Mouse (Mus musculus): Measurements from ENCODE around the gene Serpina3g. TPM values are rescaled to one million over a fixed set of nuclear protein-coding genes. Genes with fewer than 3 reads are reported as not detected.

Gene Serpina3g
- polyA plus RNA-seq, 1 experiment from 2014 or later: 1.3 TPM

Other genes with a start within 250 kb of the Serpina3g start
- not detected in 2 replicates for gene Serpina11, start 246.3 kb upstream of the Serpina3g start, polyA plus RNA-seq (2014; fragmentation: Nextera tagmentation; extraction: Ambion mirVana)
- gene Serpina9, start 222.5 kb upstream of the Serpina3g start, polyA plus RNA-seq (2014; fragmentation: Nextera tagmentation; extraction: Ambion mirVana): not detected in 2 replicates
- not detected in 2 replicates for gene Serpina12, start 191.8 kb upstream of the Serpina3g start, polyA plus RNA-seq (2014; fragmentation: Nextera tagmentation; extraction: Ambion mirVana)
- not detected in 2 replicates for gene Serpina5, start 135.1 kb upstream of the Serpina3g start, polyA plus RNA-seq (2014; fragmentation: Nextera tagmentation; extraction: Ambion mirVana)
- not detected in 2 replicates for gene Serpina3a, start 123.5 kb upstream of the Serpina3g start, polyA plus RNA-seq (2014; fragmentation: Nextera tagmentation; extraction: Ambion mirVana)
- gene Serpina3b, start 108.2 kb upstream of the Serpina3g start, polyA plus RNA-seq (2014; fragmentation: Nextera tagmentation; extraction: Ambion mirVana): 0.19 TPM in 1 of 2 replicates, not detected in the other
- not detected in 2 replicates for gene Serpina3c, start 82.4 kb upstream of the Serpina3g start, polyA plus RNA-seq (2014; fragmentation: Nextera tagmentation; extraction: Ambion mirVana)
- 0.23 TPM in 1 of 2 replicates, not detected in the other for gene Serpina3f, start 21.7 kb upstream of the Serpina3g start, polyA plus RNA-seq (2014; fragmentation: Nextera tagmentation; extraction: Ambion mirVana)
- not detected in 2 replicates for gene Serpina3i, start 26.9 kb downstream of the Serpina3g start, polyA plus RNA-seq (2014; fragmentation: Nextera tagmentation; extraction: Ambion mirVana)
- not detected in 2 replicates for gene Serpina3j, start 78.3 kb downstream of the Serpina3g start, polyA plus RNA-seq (2014; fragmentation: Nextera tagmentation; extraction: Ambion mirVana)
- not detected in 2 replicates for gene Serpina3k, start 102.2 kb downstream of the Serpina3g start, polyA plus RNA-seq (2014; fragmentation: Nextera tagmentation; extraction: Ambion mirVana)
- not detected in 2 replicates for gene Serpina3m, start 102.2 kb downstream of the Serpina3g start, polyA plus RNA-seq (2014; fragmentation: Nextera tagmentation; extraction: Ambion mirVana)
- not detected in 2 replicates for gene Serpina3n, start 170.5 kb downstream of the Serpina3g start, polyA plus RNA-seq (2014; fragmentation: Nextera tagmentation; extraction: Ambion mirVana)
- 1.7 and 1.9 TPM in 2 replicates for gene Gsc, start 237.1 kb downstream of the Serpina3g start, polyA plus RNA-seq (2014; fragmentation: Nextera tagmentation; extraction: Ambion mirVana)

Measured in stomach, embryonic 14.5 days (tissue).